Mouse (Mus musculus) activated CD4-positive, CD25-positive, alpha-beta regulatory T cell (primary cell): ENCODE results near the gene Alk. TPM values are rescaled to one million over a fixed set of nuclear protein-coding genes. Genes with fewer than 3 reads are reported as not detected.

ENCODE experiments used
- polyA plus RNA-seq, 2 experiments: library from polyadenylated mRNA; unstranded; fragments of 100-300 nt; shearing (Covaris generic); gene quantifications; one replicate each; pipeline ENCODE4 v1.2.1; 2017

Alk gene
- polyA plus RNA-seq, result under 1 TPM in 1 of 2 experiments, not detected in 1; 0.09 TPM

GRCm38 (mm10) chr17:72604610-72604980, at the start of gene Alk:
TSS of gene Alk (minus strand) at chr17:72604627.

Other genes with a start within 250 kb of the Alk start
- 10 to 100 TPM; 90.2 to 99.3 TPM for gene Ypel5, start 231.8 kb upstream of the Alk start, polyA plus RNA-seq